Mouse (Mus musculus) frontal cortex, postnatal 10 days (tissue): Measurements from ENCODE around the gene Gm4737.
"Not testable (repeated sequence)": the region's sequence is repeated elsewhere in the genome, so short reads cannot be mapped to it uniquely, and the experiment has no call there.

Source experiments
- DNase-seq, 2 experiments: peaks; one replicate each; pipeline ENCODE4 v3.0.0; 2022; ENCODE audit warnings: low spot score in 2 of 2, mixed read lengths in 1 of 2

The Gm4737 gene

DNA sequence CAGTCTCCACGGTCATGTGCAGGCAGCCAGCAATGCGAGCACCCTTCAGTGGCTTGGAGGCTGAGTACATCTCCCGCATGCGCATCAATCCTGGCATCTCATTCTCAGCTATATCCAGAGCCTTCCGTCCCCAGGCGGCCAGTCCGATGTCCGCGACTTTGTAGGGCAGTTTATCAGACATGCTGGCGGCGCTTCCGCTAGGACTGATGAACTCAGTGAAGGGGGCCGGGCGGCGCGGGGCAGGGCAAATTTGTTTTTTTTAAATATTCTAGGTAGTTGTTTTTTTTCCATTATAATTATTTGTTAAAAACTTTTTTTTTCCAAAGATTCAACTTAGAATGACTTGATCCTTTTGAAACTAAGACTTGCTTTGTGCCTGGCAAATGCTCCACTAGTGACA lies at the start of gene Gm4737:
Gene Gm4737 (minus strand): TSS at position 246 of the 400 bp plus-strand sequence.
- not testable (repeated sequence) for DNase-seq

DNA sequence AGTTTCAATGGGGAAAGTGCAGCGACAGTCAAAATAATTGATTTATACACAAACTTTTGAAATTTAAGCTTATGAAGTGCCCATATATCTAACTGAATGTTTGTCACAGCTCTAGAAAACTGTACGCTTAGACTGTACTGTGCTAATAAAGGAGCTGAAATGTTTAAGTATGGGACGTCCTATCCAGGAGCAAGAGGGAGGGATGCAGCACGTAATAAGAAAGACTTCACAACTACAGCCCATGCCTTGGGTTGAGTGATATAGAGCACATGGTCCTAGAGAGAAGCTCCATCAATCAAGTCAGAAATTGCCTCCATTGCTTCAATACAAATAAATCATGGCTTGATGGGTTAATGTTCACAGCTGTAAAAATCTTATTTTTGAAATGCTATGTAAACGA lies 40.9 kb upstream of the Gm4737 start:
- DNase-seq, result no peak

DNA sequence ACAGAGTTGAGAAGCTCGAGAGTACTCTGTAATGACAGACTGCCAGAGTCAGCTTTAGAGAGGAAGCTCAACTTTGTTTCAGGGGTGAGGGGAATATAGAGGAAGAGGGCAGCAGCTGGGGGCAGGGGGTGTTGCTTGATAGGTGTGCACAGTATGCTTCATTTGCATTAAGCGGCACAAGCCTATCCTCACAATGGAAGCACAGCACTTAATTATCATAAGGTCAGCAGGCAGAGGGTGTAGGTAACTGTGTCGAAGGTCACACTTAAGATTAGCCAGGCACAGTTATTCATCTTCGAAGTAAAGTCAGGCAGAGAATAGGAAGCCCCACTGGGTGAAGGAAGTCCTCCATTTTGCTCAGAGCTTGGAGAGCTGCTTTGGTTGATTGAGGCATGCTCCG lies 28.2 kb upstream of the Gm4737 start:
- no peak for DNase-seq

DNA sequence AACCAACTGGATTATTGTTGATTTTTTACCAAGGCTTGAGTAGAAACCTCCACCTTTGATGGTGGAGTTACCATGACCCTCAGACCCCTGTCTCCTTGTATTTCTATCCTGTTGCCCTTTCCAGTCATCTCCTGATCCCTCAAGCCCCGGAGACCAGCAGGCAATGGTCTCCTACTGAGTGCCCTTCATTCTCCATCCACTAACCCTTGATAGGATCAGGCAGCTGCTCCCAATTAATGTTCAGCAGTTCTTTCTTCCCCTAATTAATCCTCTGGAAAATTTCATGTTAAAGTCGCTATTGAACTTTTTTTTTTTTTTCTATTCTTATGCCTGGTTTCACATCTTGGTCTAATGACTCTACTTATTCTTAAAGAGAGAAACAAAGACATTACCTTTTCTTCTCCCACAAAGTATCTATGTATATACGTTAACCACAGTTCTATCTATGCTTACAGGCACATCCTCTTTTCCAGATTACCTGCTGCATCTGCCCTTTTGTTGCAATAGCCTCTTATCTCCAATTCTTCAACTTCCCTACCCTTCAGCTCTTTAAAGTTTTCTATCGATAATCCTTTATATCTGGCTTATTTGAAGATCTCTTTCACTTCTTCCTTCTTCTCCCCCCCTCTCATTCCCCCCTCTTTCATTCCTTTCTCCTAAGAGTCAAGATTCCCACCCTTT lies 23.4 kb upstream of the Gm4737 start:
- no peak for DNase-seq

DNA sequence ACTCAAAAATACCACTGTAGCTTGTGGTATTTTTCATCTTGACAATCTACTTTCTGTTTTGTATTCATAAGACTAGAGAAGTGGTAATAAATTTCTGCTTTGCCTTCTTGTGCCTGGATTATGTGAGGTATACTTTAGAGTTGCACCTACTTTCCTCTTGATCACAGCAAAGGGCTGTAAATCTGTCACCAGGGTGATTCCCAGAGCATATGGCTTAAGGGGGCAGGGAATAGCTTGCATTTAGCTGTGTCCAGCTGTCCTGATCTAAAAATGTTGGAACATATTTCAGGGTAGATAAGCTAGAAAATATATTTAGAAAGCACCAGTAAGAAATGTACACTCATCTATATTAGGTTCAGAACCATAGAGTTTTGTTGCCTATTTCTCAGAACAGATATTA lies 18.2 kb upstream of the Gm4737 start:
- DNase-seq, result no peak

DNA sequence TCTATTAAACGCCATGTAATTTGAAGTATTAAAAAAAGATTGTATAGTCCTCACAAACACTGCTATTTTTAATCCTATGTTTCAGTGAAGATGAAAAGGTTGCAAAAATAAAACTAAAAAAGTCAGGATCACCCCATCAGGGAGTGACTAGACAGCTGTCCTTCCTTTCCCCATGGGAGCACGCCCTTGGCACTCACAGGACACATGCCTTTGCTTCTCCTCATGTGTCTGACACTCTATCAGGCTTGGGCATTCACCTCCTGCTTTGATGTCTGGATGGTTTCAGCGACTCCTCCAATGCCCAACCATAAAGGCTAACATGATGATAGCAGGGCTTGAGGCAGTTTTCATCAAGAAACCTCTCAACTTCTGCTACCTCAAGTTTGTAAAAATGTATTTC lies 12.1 kb upstream of the Gm4737 start:
- no peak for DNase-seq

- no peak for DNase-seq
Measured at GRCm38 (mm10) chr16:46165305-46165704, 10.4 kb upstream of the Gm4737 start.

GRCm38 (mm10) chr16:46151141-46151540 lies 3.7 kb downstream of the Gm4737 start:
- DNase-seq, result no peak

DNA sequence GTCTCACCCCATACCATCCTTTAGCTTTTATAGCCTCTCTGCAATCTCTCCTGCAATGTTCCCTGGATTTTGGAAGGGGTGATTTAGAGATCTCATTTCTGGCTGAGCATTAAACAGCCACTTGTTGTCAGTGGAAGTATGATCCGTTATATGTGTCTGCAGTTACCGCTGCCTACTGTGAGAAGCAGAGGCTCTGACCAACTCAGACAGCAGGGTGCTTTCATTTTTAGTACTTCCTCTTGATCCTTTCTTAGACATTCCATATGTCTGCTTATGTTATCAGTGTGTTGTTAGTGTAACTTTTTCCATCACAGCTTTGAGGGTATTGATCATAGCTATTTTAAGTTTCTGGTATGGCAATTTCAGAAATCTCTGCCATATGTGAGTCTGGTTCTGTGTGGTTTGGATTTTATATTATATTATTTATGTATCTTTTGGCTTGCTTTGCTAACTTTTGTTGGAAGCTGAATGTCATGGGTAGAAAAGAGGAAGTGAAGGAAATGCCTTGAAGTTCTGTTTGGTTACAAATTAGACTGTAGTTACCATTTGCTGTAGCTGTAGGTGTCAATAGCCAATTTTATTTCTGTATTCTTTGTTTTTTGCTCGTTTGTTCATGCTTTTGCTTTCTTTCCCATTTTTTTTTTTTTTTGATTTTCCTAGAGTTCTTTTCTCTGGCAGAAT lies 6.1 kb downstream of the Gm4737 start:
- no peak for DNase-seq

DNA sequence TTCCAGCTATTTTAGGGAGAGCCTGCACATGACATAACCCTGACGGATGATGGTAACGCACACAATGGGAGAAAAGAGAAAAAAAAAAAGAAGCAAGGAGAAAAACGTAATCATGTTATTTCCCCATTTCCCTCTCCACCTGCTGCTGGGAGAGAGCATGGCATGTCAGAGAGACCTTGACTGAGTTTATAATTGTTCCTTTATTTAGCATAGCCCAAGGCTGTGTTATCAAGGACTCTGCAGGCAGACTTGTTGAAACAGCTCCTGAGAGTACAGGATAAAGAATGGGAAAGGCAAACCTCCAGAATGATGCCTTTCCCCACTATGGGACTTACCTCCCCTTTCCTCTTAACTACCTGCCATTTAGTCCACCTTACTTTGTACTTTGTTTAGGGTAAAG lies 7.9 kb downstream of the Gm4737 start:
- DNase-seq, result no peak

DNA sequence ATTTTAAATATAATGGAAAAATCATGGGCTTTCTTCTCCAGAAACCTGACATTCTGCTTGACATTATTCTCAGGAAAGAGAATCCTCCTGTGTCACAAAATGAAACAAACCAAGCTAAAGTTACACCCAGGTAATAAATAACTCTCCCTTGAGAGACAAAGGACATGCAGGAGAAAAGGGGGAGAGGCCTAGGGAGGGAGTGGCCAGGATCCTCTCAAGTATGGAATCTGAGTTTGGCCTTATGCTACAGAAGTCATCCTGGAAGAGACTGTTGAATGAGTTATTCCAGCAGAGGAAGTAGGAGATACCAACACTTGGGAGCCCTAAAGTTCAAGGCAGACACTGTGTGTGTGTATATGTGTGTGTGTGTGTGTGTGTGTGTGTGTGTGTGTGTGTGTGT lies 32.6 kb downstream of the Gm4737 start:
- DNase-seq, result no peak

- DNase-seq, result peak; percentile 11 to 39
Measured at GRCm38 (mm10) chr16:46121420-46121819, 33.5 kb downstream of the Gm4737 start.

DNA sequence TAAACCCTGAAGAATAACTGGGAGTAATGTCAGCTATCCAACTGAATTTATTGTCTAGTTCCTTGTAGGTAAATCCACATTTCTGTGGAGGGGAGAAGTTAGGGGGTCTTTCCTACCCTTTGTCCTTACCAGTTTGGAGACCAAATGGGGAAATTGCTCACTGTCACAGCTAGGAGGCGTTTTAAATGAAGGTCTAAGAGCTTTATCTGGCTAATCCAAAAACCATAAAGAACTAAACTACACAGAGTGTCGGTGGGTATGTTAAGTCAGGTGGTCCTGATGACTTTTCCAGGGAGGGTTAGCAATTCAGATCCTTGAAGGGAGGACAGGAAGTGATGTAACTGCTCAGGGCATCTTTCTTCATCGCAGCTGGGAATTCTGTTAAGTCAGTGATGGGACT lies 34.3 kb downstream of the Gm4737 start:
- no peak for DNase-seq

DNA sequence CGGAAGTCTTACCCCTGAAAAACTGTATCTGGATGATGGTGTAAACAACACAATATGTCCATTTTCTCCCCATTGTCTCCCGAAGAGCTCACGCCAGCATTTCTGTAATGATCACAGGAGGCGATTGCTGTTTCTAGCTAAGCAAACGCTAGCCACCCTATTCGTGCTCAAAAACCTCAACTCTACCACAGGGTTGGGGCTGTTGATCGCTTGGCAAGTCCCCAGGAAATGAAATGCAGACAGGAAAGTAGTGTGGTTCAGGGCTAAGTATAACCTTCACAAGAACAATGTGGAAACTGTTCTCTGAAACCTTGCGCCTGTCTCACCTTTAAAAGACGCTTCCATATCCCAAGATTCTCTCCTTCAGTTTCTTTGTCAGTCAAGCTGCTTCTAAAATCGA lies 34.9 kb downstream of the Gm4737 start, which contains the start of gene Cd96:
Gene Cd96 (minus strand): TSS at position 232 of the 400 bp plus-strand sequence.
- DNase-seq, result no peak

GRCm38 (mm10) chr16:46117645-46118044 lies 37.2 kb downstream of the Gm4737 start:
- no peak for DNase-seq

DNA sequence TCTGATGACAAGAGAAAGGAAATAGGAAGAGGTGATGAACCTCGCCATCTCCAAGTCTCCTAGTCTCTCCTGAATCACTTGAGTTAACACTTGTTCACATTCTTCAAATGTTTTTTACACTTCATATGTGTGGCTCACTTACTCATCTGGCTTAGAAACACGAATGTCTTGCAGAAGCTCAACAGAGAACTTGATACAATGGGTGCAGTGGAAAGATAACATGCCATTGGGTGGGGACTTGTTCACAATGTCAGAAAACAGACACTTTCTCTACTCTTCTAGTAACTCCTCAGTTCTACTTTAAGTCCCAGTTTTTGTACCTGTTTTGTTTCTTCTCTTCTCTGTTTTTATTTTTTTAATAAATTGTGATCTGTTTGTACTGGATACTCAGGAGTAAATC lies 40.1 kb downstream of the Gm4737 start:
- DNase-seq, result no peak

DNA sequence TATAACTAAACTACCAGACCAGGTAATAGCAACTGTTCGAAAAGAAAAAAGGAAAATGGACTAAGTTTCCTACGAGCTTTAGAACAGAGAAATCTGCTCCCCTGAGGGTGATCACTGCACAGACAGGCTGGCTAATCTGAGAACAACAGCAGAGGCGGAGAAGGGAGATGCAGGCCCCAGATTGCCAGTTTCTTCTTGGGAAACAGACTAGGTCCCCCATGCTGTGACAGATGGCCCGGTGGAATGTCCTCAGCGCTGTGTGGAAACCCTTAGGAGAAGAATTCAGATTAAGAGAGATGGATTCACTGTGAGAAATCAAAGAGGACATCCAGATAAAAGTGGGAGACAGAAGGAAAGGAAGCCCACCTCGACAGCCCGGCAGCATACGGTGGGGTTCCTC lies 45.3 kb downstream of the Gm4737 start:
- DNase-seq, result no peak

- no peak for DNase-seq
Measured at GRCm38 (mm10) chr16:46107431-46107830, 47.4 kb downstream of the Gm4737 start.

- DNase-seq, result no peak
Measured at GRCm38 (mm10) chr16:46104491-46104890, 50.4 kb downstream of the Gm4737 start.
